Mouse (Mus musculus): ENCODE measurements around the gene Hsdl2.

DNA sequence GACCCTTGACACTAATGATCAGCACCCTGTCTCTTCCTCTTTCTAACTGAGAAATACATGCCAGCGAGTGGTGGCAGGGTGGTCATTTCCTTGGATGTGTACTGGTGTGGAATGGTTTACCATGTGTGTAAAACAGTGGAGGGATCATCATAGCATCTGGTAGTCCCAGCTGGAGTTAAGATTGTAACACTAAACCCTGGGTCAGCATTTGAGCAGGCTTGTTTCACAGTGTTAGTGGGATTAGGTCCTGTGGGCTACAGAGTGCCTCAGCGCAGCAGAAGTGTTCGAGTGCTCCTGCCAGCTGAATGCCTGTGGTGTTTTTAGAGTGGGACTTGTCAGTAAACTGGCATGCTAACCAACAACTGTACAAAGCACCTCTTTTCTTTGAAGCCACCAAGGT lies 86.7 kb downstream of the Hsdl2 start:
- TF ChIP-seq CTCF (IDR thresholded peaks at IDR 0.05; ENCODE audit: low read depth, low read length) (no peak), POLR2A (IDR thresholded peaks at IDR 0.05; ENCODE audit: extremely low read depth, insufficient read depth, low read length) (no peak)

All from liver, adult 2 months (tissue).